Mouse (Mus musculus) spleen, adult 18-20 months (tissue): Measurements from ENCODE around the gene Aqp9.
A peak's percentile ranks its signal among the peaks of the same experiment; 100 is the strongest.
"Not testable (repeated sequence)": the region's sequence is repeated elsewhere in the genome, so short reads cannot be mapped to it uniquely, and the experiment has no call there.

ENCODE experiments used
- DNase-seq, 2 experiments: peaks; one replicate each; pipeline ENCODE4 v3.0.0; 2022; ENCODE audit warnings: mixed read lengths in 2 of 2

Gene Aqp9

DNA sequence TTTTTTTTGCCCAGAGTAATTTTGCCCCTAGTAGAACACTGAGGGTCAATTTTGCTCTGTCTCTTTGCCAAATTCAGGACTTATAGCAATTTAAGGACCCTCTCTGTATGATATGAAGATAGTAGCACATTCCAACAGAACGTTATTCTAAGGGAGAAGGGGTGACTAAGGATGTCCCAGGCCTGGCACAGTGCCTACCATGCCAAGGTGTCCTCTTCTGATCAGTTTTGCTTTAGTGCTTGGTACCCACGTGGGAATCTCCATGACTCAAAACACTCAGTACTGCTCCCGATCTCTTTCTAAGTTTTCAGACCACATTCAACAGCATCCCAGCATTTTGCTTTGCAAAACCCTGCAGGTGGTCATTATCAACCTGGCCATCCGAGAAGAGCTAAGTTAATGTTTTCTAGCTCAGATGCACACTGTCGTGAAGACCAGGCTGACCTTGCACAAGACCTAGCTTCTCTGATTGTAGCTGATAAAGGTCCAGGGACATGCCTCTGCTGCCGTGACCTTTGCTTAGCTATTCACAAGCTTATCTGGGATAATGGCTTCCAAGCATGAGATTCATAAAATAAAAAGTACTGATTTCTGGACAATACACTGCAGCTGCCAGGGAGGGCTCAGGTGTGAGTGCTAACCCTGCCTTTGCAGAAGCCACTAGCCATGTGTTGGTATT, 31.1 kb downstream of the Aqp9 start:
- no peak for DNase-seq

DNA sequence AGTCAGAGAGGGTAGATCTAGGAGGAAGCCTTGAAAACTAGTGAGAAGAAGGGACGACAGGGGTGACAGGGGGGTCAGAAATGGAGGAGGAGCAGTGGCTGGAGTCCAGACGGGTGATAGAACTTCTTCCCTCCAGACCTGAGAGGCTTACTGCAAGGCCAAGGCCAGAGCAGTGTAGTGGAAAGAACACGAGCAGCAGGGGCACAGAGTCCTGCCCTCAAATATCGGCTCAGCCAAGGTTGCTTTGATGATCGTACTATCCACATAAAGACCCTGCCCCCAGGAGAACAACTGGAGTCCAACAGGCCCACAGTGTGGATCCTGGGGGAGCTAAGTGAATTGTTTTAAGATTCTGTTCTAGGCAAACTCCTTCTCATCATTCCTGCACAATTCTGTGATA, 33.4 kb downstream of the Aqp9 start:
- DNase-seq, result no peak

DNA sequence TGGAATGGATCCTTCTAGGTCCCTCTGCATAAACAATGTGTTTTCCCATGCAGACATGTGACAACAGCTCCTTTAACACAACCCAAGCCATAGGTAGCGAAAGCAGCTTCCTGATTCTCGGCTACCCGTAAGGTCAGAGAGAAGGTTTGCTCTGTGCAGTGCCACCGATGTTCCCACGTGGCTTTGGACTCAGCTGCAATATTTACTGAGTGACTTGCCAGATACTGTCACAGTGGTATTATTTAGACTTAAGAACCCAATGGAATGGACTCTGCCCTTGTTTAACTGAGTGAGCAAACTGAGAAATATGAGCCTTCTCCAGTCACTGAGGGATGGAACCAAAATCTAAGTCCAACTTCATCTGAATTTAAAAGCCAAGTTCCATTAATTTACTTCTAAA, 35.3 kb downstream of the Aqp9 start:
- DNase-seq, result no peak

DNA sequence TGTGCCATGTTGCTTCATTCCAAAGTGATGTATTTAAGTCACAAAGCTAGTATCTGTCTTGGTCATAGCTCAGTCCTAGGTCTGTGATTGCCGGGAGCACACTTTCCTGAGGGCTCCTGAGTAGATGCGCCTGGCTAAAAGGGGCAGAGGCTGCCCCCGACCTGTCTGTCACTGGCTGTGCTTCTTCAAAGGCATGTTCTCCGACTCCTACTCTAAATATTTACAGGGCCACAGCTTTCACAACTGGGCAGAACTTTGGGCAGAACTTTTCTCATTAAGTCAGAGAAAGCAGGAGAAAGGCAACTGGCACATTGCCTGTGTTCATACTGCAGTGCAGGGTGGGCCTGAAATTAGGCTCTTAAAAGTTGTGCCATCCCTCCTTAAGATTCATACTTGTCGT, 36.7 kb downstream of the Aqp9 start:
- no peak for DNase-seq

DNA sequence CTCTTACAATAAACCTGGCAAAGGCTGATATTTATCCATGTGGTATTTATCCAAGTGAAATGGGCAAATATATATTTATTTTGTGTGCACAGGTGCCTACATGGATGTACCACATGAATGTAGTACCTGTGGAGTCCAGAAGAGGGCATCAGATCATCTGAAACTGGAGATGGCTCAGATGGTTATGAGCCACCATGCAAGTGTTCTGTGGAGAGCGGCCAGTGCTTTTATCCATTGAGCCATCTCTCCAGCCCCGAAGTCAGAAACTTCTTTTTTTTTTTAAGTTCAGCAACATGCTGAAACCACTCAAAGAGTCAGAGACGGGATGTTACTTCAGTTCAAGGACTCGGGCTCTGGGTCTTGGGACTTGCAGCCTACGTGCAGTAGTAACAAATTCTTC, 39.6 kb downstream of the Aqp9 start:
- DNase-seq, result peak in 1 of 2 experiments; percentile 59

DNA sequence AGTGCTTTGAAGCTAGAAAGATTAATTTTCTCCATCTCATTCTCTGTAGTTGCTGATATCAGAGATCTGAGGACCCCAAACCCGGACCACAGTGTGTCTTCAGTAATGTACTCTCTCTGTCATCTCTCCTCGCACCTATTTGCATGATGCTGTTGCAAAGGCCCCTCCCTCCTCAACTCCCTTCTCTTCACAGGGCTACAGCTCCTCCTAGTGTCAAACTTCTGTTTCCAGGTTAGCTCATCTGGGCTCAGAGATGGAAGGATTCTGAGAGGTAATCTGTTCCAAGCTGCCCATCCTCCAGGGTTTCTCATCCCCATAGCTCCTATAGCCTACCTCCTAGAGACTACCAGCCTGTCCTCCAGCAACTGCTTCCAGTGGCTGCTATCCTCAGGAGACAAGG, 42.3 kb downstream of the Aqp9 start:
- DNase-seq, result peak; percentile 8 to 31

DNA sequence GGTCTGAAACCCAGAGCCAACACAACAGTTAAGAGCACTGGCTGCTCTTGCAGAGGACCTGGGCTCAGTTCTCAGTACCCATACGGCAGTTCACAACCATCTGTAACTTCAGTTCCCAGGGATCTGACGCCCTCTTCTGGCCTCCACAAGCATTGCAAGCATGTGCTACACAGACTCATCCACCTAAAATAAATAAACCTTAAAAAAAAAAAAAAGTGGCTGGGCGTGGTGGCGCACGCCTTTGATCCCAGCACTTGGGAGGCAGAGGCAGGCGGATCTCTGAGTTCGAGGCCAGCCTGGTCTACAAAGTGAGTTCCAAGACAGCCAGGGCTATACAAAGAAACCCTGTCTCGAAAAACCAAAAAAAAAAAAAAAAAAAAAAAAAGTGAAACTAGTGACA, 45.4 kb downstream of the Aqp9 start:
- not testable (repeated sequence) for DNase-seq

DNA sequence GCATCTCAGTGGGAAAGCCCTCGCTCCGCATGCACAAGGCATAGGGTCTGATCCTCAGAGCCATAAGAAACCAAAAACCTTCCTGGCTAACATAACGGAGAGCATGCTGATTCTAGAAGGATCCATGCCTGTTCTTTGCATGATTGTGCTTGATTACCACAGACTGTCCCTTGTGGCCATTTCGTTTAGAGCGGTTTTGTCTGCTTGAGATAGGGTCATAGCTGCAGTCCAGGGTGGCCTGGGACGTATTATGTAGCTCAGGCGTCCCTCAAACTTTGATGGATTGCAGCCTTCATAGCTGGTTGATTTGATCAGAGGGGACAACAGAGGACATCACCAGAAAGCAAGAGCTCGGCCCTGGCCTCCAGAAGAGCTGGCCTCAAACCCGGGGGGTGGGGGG, 47.6 kb downstream of the Aqp9 start:
- DNase-seq, result no peak

DNA sequence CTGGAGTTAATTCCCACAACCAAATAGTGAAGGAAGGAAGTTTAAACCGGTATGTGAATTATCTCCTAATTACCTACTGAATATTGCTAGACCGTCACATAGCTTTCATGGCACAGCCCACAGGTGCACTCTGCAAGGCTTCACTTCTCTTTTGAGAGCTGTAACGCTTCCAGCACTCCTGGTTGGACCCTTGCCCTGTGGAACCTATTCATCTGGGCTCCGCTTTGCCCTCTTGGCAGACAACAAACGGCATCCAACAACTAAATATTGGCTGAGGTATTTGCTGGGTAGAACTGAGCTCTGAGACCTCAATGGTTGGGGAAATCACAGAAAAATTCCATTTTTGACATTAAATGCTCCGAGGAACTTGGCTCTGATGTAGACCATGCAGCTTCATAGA, 55.3 kb downstream of the Aqp9 start:
- no peak for DNase-seq

DNA sequence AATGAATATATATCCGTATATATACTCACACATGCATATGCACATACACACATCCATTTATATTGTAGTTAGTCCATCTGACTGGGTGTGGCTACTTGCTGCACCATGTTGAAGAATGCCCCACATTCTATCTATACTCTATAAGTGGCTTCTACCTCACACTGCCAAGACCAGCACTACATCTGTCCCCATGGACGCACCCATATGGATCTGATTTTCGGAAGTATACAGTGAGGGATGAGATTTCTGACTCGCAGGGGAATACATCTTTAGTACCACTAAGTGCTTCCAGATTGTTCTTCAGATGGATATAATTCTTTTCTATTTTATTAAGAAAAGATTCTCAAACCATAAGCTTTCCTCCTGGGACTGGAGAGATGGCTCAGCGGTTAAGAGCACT, 65.0 kb downstream of the Aqp9 start:
- no peak for DNase-seq

DNA sequence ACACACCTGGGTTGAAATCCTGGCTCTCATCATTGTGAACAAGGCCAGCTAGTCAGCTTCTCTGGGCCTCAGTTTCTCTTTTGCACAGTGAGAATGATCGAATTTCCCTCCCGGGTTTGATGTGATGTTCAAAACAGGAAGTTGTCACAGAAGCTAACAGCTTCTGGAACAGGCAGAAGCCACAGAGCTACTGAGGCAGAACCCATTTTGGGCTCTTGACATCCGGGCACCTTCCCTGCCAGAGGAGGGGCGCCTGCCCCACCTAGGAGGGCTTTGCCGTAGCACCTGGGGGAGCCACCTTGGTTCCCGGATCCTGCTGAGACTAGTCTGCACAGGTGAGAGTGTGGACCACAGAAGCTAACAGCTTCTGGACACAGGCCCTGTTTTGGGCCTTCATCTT, 74.4 kb downstream of the Aqp9 start:
- DNase-seq, result peak; percentile 28 to 38

DNA sequence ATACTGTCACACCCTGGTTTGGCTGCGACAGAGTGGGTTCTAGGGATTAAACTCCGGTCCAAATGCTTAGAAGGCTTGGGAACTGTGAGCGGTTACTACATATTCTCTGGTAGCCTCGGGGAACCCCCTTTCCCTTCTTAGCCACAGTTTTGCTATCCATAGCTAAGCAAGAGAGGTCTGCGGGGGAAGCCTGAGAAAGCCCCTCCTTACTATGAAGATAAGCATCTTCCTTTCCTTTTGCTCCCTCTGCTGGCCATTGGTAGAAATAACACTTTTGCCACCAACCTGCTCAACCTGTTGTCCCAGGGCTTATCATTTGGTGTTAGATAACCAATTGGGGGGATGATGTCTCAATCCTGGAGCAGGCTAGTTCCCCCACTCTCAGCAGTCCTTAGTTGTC, 76.4 kb downstream of the Aqp9 start:
- DNase-seq, result peak in 1 of 2 experiments; percentile 49

DNA sequence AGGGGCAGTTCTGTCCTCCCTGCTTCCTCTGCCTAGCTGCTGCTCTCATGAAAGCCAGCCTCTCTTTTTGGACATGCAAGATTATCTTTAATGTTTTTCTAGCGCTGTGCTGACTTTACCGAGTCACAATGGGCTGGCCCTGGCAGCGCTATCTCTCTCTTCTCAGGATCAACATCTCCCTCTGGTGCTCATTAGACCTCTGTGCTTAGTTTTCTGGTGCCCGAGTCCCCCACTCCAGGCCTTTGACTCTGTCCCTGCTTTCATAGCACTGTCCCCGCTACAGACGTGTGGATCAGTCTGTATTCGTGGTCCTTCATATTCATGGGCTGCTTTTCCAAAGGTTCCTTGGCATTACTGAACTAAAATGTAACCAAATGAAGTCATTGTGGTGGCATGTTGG, 89.3 kb downstream of the Aqp9 start:
- DNase-seq, result no peak

DNA sequence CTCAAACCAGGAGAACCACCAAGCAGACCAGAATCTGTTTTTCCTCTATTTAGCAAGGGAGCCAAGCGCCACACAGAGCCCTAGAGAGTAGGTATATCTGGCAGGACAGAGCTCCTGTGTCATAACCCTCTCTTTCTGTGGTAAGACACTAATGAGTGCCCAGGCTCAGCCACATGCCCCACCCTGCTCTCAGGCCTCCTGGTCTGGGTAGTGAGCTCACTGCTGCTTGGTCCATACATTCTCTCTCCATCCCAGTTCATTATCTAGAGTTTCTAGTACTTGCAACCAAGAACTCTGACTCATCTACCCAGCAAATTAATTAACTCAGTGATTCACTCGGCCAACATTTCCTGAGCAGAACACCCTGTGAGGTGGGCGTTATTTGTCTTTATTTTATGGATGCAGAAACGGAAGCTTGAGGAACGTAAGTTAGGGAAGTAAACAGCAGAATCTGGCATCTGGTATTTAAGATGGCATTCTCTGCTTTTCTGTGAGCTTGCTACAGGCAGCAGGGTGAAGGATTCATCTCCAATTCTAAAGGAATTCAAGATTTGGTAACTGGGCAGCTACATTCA, 91.1 kb downstream of the Aqp9 start:
- DNase-seq, result no peak

DNA sequence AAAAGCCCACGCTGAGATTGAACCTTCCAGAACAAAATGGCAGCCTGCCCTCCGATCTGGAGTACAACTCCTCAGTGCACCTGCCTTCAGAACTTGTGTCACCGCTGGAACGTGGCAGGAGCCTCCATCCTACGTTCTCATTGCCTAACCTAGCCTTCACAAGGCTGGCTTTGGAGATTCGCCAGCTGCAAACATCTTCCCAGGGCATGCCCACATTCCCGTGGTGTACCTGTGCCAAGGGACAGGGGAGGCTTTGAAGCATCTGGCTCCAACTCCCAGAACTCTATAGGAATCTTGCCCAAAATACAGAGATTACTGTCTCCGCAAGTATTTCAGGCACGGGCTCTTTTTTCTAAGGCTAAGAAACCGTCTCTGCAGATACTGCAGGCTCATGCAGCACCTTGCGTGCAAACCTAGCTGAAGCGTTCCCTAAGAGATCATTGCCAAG, 92.3 kb downstream of the Aqp9 start:
- no peak for DNase-seq

DNA sequence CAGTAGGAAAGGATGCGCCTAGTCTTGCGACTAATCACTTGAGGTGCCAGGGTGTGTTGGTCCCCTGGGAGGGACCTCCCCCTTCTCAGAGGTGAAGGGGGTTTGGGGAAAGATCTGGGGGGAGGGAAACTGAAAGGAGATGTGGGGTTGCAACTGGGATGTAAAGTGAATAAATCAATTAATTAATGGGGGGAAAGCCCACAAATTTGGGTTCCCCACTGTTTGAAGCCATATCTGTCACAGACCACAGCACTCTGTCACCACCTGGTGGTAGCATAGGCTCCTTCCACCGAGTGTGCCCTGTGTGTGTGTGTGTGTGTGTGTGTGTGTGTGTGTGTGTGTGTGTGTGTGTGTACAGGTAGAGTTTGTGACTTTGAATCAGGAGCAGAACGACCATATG, 94.7 kb downstream of the Aqp9 start:
- peak; percentile 21 to 60 for DNase-seq

DNA sequence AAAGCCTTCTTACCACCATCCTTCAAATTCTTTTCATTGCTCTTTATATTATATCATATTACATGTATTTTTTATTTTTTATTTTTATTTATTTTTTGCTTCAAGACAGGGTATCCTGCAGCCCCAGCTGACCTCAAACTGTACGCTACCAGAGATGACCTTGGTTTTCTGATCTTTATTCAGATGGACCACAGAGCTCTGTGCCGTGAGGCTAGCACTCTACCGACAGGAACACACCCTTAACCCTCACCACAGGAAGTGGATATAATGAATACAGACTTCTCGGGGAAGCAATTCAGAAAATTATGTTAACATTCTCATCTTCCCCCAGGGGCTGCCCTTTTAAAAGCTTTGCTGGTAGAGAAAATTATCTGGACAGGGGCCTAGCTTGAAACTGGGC, 95.4 kb downstream of the Aqp9 start:
- no peak for DNase-seq

DNA sequence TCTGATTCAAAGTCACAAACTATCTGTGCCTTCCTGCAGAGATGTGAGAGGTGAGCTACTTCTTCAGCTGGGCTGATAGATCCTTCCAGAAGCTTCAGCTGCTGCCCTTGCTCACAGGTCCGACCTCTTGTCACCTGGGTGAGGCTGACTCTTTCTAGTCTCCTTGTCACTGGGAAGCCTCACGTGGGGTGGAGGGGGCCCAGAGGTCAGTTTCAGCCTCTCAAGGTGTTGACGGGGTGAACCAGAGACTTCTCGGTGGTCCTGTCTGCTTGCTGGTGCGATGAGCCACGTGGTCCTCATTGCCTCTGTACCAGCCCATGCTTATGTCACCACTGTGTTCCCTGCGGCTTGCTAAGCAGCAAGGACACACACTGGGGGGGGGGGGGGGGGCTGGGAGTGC, 96.0 kb downstream of the Aqp9 start:
- no peak for DNase-seq

DNA sequence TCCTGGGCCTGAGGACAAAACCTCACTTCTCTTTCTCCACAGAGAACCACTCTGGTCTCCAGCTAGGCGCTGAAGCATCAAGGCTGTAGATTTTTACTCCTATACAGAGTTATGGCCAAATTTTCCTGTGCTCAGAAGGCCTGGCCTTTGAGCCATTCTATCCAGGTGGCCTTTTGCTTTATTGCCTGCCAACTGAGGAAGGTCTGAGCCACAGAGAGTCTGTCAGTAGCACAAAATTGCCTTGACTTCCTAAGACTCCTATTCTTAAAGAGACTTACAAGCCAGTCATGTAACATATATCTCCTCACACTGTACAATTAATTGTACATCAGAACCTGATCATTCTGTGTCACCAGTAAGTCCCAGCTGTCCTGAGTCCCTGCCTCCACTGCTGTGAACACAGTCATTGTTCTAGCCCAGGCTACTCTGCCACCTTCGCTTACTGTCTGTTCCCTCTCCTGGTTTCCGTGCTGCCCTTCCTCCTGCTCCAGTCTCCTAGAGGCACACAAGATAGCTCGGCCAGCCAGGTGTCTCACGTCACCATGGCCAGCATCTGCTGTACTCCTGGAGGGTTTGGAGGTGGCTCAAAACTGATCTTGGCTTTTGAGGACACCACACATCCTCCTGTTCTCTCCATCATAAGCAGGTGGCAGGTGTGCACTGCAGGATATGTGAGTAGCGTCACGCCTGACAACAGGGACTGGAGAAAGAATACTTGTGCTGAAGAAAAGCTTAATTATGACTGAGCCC, 96.7 kb downstream of the Aqp9 start:
- DNase-seq, result no peak

DNA sequence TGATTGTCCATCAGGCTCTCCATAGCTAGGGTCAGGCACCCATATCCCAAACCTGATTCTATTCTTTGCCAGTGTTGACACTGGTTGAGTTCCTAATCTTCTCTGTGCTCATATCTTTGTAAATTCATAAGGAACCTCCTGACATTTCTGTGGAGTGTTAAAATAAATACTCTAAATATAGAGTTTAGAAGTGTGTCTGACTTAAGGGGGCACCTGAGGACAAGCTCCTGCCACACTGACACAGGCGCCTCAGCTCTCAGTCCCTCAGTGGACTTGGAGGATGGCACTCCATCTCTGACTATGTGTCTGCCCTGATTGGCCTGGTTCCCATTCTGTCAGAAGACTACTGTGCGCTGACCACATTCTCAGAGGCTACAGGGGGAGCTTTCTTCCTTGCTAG, 97.9 kb downstream of the Aqp9 start:
- no peak for DNase-seq

DNA sequence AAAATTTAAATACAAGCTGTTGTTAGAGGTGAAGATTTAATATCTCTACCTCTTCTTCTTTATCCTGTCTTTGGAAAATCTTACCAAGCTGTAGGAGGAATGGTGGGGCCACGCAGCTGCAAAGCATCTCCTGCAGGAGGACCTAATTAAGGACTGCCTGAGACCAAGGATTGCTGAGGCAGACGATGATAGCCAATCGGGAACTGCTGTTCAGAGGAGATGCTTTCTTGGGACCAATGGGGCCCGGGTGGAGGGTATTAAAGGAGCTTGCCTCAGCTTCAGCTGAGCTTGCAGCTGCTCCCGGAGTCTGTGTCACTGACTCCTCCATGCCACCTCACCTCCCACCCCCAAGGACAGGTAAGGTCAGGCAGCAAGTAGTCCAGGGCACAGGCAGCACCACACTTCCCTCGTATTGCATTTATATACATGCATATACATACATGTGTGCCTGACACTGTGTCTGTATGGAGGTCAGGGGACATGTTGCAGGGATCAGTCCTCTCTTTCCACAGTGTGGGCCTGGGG, 99.6 kb downstream of the Aqp9 start:
- DNase-seq, result no peak

DNA sequence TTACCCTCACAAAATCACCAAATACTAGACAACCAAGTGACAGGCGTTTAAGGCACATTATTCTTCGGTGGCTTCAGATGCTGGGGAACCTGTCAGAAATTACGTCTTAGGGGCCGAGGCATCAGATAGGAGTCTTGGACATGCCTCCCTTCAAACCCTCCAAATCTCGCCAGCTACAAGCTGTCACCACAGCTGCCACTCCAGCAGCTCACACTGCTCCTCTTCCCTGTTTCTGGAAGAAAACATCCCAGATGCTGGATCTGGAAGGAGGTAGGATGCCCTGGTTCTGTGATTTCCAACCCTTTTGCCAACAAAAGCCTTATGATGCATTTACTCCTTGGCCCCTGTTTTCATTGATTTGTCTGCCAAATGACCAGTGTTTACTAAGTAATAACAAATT, 101.3 kb downstream of the Aqp9 start:
- no peak for DNase-seq

DNA sequence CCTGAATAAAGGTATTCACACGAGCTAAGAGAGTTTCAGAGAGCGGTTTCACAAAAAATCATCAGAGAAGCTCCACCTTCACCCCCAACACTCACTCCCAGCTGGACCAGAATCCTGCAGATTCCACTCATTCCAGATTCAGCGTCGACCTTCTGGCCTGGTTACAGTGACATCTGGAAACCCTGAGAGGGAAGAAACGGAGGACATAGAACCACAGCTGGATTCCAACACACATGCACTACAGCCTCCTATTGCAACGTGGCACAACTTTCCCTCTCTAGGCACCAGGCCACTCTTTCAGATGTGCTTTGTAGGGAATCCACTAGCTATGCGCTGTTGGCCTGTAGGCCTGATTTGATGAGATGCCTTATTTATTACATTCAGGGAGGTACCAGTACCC, 102.0 kb downstream of the Aqp9 start:
- DNase-seq, result no peak

DNA sequence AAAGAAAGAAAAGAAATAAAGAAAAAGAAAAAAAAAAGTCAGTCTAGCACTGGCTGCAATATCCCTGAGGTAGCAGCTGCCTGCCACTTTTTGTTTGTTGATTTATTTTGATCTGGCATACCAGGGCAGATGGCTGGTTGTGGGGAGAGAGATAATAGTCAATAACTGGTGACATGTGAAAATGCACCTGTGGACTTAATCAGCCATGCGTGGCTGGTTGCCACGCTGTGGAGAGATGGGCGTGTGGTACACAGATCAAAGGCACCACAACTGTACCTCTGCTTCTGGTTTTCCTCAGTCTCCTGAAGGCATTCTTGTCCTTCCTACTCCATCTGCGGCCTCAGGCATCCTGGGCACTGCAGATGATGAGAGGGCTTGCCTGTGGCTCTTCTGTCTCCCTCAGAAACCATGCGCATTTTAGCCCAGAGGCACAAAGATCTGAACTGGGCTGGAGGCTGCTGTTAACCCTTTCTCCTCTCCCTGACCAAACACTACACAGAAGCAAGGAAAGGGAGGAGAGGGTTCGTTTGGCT, 103.1 kb downstream of the Aqp9 start:
- no peak for DNase-seq
